Mouse (Mus musculus) forebrain, postnatal 0 days (tissue): Measurements from ENCODE around the gene Fhad1. TPM values are rescaled to one million over a fixed set of nuclear protein-coding genes. Genes with fewer than 3 reads are reported as not detected.

Source experiments
- ATAC-seq: fragments of 200-750 bp; cut with Nextera tagmentation; 2 replicates; pipeline ENCODE4 v1.8.0; 2017; ENCODE audit warnings: mild to moderate bottlenecking, moderate library complexity
- DNase-seq: peaks from one replicate; pipeline ENCODE4 v3.0.0-alpha.2; 2015
- H3K27ac ChIP-seq: fragments of 300-500 bp; sonication (generic); 2 replicates; pipeline ENCODE4 v1.5.1; 2014; ENCODE audit warnings: low read depth, mild to moderate bottlenecking, antibody characterized with exemption, low read length, moderate library complexity, mixed read lengths
- H3K27me3 ChIP-seq: fragments of 300-500 bp; sonication (generic); 2 replicates; pipeline ENCODE4 v1.6.1; 2014; ENCODE audit warnings: mild to moderate bottlenecking, low read length, mixed read lengths; ENCODE audit not compliant: insufficient read depth
- H3K36me3 ChIP-seq: fragments of 300-500 bp; sonication (generic); 2 replicates; pipeline ENCODE4 v1.6.1; 2014; ENCODE audit warnings: mild to moderate bottlenecking, moderate library complexity; ENCODE audit not compliant: insufficient read depth
- H3K4me1 ChIP-seq: fragments of 300-500 bp; sonication (generic); 2 replicates; pipeline ENCODE4 v1.6.1; 2014; ENCODE audit warnings: antibody characterized with exemption; ENCODE audit not compliant: insufficient read depth
- H3K4me2 ChIP-seq: fragments of 300-500 bp; sonication (generic); 2 replicates; pipeline ENCODE4 v1.6.1; 2014; ENCODE audit warnings: low read depth, mild to moderate bottlenecking, moderate library complexity
- H3K4me3 ChIP-seq: fragments of 300-500 bp; sonication (generic); 2 replicates; pipeline ENCODE4 v1.5.1; 2014; ENCODE audit warnings: low read depth, low read length, mixed read lengths
- H3K9ac ChIP-seq: fragments of 300-500 bp; sonication (generic); 2 replicates; pipeline ENCODE4 v1.6.1; 2014; ENCODE audit warnings: mild to moderate bottlenecking
- H3K9me3 ChIP-seq: fragments of 300-500 bp; sonication (generic); 2 replicates; pipeline ENCODE4 v1.6.1; 2016; ENCODE audit warnings: low read length
- CTCF ChIP-seq: sonication (generic); IDR thresholded peaks from 2 replicates; pipeline ENCODE4 v1.5.1; 2016; ENCODE audit warnings: antibody characterized with exemption, control low read depth, low read depth
- WGBS: fragments of 180-500 bp; shearing (Covaris S2); extraction: QIAGEN DNeasy Blood & Tissue Kit; methylation state at CpG from one replicate; pipeline ENCODE4 v1.1.7; 2014; 5-methylcytosine and 5-hydroxymethylcytosine counted together
- polyA plus RNA-seq: library from polyadenylated mRNA; unstranded; fragments of >200 nt; fragmentation: Nextera tagmentation; extraction: Ambion mirVana; gene quantifications from 2 replicates; pipeline ENCODE4 v1.2.1, GENCODE M21; 2015
- total RNA-seq: library from RNA; depleted of rRNA; stranded (reverse); fragments of >200 nt; gene quantifications from 2 replicates; pipeline ENCODE4 v1.2.3, GENCODE M21; 2014

Fhad1 gene
- total and polyA plus RNA-seq, 2 experiments from 2014 or later: 3.9 to 4.6 TPM

DNA sequence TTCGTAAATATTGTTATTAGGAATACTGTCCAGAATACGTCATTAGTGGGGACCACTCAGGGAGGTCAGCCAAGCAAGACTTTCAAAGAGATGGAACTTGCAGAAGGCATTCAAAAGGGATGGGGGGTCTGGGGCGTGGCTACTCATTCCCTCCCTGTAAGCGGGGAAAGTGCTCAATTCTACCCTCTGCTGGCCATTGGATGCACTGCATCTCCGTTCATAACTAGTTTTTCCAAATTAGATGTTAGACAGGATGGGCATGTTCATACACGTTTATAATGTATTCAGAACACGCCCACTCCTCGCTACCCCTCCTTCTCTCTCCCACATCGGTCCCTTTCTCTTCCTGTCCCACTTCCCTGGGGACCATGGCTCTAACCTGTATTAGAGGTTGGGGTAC, 56.7 kb downstream of the Fhad1 start:
- Histone ChIP-seq H3K36me3 (no peaks in the 10 kb centered on the region), H3K9ac (no peak overlapping the region), H3K4me2 (peak overlapping the region; percentile 13; the same call in 1 of the 2 replicates), H3K4me3 (no peak overlapping the region), H3K4me1 (0 out of 2 replicates have a peak, but pooled peaks cover 4% of the 10 kb centered on the region), H3K9me3 (no peaks in the 10 kb centered on the region), H3K27ac (no peak overlapping the region), H3K27me3 (no peaks in the 10 kb centered on the region)
- peak; percentile 94 for TF ChIP-seq CTCF
- WGBS: 3% methylated on average over 9 of the region's 9 CpGs
- peak; percentile 52; the same call in 1 of the 2 replicates for ATAC-seq
- DNase-seq: peak; percentile 90

DNA sequence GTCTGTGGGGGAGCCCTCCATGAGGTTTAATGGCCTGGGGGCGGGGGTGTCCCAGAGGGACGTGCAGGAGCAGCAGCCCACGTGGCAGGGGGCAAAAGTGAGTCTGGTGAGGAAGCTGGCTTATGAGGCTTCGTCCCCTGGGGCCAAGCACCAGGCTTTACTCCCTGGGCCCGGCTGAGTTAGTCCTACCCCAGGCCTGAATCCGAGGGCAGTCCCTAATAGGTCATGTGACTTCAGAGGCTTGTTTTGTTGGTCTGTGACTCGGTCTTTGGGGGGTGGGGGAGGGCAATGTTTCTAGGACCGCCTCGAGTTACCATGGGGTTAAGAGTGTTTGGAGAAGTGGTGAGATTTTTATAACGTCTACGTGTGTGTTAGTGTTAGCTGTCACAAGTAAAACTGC, 57.1 kb downstream of the Fhad1 start:
- Histone ChIP-seq H3K27ac (no peak overlapping the region), H3K27me3 (no peaks in the 10 kb centered on the region), H3K9ac (no peak overlapping the region), H3K36me3 (no peaks in the 10 kb centered on the region), H3K4me3 (no peak overlapping the region), H3K4me2 (peak overlapping the region; percentile 13; the same call in 1 of the 2 replicates), H3K9me3 (no peaks in the 10 kb centered on the region), H3K4me1 (0 out of 2 replicates have a peak, but pooled peaks cover 4% of the 10 kb centered on the region)
- ATAC-seq (peak; percentile 3; the same call in 1 of the 2 replicates), DNase-seq (no peak)
- WGBS: 33% methylated on average over 11 of the region's 11 CpGs
- no peak for TF ChIP-seq CTCF

DNA sequence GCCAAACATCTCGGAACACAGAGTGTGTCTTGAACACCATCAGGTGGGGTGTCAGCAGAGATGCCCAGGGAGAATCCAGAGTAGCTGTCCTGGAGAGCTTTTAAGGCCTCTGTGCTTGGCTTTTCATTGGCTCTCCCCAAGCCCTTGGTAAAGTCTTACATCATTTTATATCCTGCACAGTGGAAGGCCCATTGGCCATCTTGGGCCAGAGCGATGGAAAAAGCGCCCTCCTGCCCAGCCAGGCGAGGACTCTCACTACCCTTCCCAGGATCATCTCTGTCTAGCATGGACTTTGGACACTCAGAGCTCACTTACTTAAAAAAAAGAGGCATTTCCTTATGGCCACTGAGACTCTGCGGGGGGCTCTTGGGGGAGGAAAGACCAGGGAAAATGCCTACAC, 58.0 kb downstream of the Fhad1 start:
- ATAC-seq (no peak), DNase-seq (no peak)
- H3K27me3 ChIP-seq: no peaks in the 10 kb centered on the region
- 0 out of 2 replicates have a peak, but pooled peaks cover 4% of the 10 kb centered on the region for H3K4me1 ChIP-seq
- 94% methylated on average over 5 of the region's 5 CpGs for whole genome bisulfite sequencing
- TF ChIP-seq CTCF: no peak
- H3K27ac ChIP-seq: no peak overlapping the region
- H3K4me2 ChIP-seq: no peak overlapping the region
- H3K4me3 ChIP-seq: no peak overlapping the region
- no peaks in the 10 kb centered on the region for H3K9me3 ChIP-seq
- no peaks in the 10 kb centered on the region for H3K36me3 ChIP-seq
- H3K9ac ChIP-seq: no peak overlapping the region

DNA sequence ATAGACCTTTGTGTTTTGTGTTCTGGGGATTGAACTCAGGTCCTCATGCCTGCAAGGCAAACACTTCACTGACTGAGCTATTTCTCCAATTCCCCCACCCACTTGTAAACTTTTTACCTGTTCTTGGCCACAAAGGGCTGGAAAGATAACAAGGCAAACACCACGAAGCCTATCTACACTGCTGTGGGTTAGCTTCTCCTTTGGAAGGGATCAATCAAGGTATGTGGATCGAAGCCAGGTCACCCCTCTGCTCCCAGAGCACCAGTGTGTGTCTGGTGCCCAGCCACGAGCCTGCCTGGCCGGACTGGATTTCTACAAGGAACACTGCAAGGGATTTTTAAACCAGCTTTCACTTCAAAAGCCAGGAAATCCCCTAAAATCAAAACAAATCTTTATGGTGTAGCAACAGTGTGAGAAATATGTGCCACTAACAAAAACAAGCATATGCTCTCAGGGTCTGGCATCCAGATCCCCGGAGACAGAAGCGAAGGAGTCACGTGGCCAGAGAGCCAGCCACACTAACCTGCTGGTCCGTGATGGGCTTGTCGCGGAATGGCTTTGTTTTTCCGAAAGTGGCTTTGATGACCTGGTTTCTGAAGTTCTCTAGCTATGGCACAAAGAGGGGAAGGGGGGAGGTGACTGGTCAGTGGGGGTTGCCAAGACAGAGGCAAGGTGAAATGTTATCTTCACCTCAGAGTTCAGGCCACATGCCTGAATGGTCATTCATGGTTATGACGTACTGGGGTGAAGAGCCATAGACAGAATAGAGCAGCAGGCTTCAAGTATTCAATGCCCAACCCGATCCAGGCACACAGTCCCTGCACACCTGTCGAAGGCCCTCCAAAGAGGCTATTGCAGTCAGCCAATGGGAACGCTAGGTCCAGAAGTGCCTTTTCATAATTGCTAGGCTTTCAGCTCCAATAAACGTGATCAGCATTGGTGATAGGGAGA, 59.8 kb downstream of the Fhad1 start:
- ATAC-seq (peak; percentile 66), DNase-seq (peak; percentile 70)
- Histone ChIP-seq H3K9ac (no peak overlapping the region), H3K4me3 (no peak overlapping the region), H3K27me3 (no peaks in the 10 kb centered on the region), H3K4me2 (no peak overlapping the region), H3K9me3 (no peaks in the 10 kb centered on the region), H3K27ac (no peak overlapping the region), H3K36me3 (no peaks in the 10 kb centered on the region), H3K4me1 (0 out of 2 replicates have a peak, but pooled peaks cover 4% of the 10 kb centered on the region)
- no peak for TF ChIP-seq CTCF
- 58% methylated on average over 16 of the region's 16 CpGs for WGBS

DNA sequence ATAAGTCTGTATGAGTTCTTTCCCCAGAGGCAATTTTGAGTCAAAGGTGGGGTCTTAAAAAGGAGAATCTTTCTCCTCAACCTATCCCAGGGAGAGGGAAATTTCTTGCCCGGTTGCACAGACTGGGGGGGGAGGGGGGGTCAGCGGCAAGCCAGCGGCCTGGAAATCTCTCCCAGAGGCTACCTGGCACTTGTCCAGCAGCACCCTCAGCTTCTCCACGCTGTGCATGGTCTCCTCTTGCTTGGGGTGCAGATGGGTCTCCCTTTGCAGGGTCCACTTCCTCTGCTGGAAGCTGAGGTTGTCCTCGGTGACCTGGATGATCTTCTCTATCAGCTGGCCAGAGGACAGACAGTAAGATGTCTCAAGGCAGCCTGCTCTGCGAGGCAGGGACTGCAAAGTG, 61.0 kb downstream of the Fhad1 start:
- Histone ChIP-seq H3K27ac (no peak overlapping the region), H3K4me3 (no peak overlapping the region), H3K36me3 (no peaks in the 10 kb centered on the region), H3K9ac (no peak overlapping the region), H3K9me3 (no peaks in the 10 kb centered on the region), H3K4me1 (0 out of 2 replicates have a peak, but pooled peaks cover 4% of the 10 kb centered on the region), H3K27me3 (no peaks in the 10 kb centered on the region), H3K4me2 (no peak overlapping the region)
- ATAC-seq (no peak), DNase-seq (no peak)
- no peak for TF ChIP-seq CTCF
- WGBS: 60% methylated on average over 6 of the region's 6 CpGs

DNA sequence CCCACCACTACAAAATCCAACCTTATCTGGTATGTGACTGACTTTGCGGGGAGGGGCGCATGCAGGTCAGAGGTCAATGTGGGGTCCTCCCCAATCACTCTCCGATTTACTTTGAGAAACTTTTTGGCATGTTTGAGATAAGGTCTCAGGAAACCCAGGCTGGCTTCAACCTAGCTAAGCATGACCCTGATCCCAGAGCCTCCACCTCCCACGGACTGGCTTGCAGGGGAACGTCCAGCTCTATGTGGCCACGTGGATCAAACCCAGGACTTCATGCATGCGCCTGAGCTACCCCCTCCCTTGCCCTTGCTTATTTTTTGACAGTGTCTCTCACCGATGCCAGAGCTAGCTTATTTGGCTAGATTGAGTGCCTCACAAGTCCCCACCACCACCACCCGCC, 61.6 kb downstream of the Fhad1 start:
- H3K27me3 ChIP-seq: no peaks in the 10 kb centered on the region
- ATAC-seq (no peak), DNase-seq (no peak)
- no peak overlapping the region for H3K4me3 ChIP-seq
- no peak overlapping the region for H3K27ac ChIP-seq
- no peak for TF ChIP-seq CTCF
- H3K36me3 ChIP-seq: no peaks in the 10 kb centered on the region
- 80% methylated on average over 9 of the region's 9 CpGs for WGBS
- H3K4me2 ChIP-seq: no peak overlapping the region
- H3K9me3 ChIP-seq: no peaks in the 10 kb centered on the region
- H3K9ac ChIP-seq: no peak overlapping the region
- H3K4me1 ChIP-seq: 0 out of 2 replicates have a peak, but pooled peaks cover 4% of the 10 kb centered on the region

DNA sequence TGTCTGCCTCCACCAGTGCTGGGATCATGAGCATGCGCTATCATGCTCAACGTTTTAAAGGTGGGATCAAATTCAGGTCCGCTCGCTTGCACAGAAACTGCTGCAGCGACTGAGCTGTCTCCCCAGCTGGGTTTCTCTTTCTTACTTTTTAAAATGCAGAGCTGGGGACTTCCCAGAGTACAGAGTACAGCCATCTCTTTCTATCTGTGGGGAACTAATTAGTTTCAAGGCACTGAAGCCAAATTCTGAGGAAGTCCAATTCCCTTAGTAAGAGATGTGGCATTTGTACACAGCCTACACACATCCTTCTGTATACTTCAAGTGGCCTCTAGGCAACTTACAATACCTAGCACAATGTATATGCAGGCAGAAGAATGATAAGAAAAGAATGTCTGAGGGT, 62.1 kb downstream of the Fhad1 start:
- no peak for ATAC-seq
- H3K27ac ChIP-seq: no peak overlapping the region; the same call in 1 of the 2 replicates
- no peak overlapping the region for H3K4me3 ChIP-seq
- no peak overlapping the region for H3K9ac ChIP-seq
- no peaks in the 10 kb centered on the region for H3K9me3 ChIP-seq
- no peaks in the 10 kb centered on the region for H3K27me3 ChIP-seq
- DNase-seq: no peak
- no peaks in the 10 kb centered on the region for H3K36me3 ChIP-seq
- H3K4me1 ChIP-seq: 0 out of 2 replicates have a peak, but pooled peaks cover 1% of the 10 kb centered on the region
- H3K4me2 ChIP-seq: no peak overlapping the region
- TF ChIP-seq CTCF: no peak
- WGBS: 53% methylated on average over 5 of the region's 5 CpGs
